Mouse (Mus musculus) embryonic facial prominence, embryonic 14.5 days (tissue): ENCODE measurements around the gene Spout1. TPM values are rescaled to one million over a fixed set of nuclear protein-coding genes. Genes with fewer than 3 reads are reported as not detected.

ENCODE experiments used
- ATAC-seq: fragments of 200-750 bp; cut with Nextera tagmentation; 2 replicates; pipeline ENCODE4 v1.8.0; 2017; ENCODE audit warnings: low read depth, moderate number of reproducible peaks, moderate TSS enrichment
- DNase-seq: peaks from one replicate; pipeline ENCODE4 v3.0.0-alpha.2; 2015; ENCODE audit warnings: low spot score
- H3K27ac ChIP-seq: fragments of 300-500 bp; sonication (generic); replicated peaks from 2 replicates; pipeline ENCODE4 v1.5.1; 2014; ENCODE audit warnings: low read depth, mild to moderate bottlenecking, low read length, moderate library complexity
- H3K27me3 ChIP-seq: fragments of 300-500 bp; sonication (generic); replicated peaks from 2 replicates; pipeline ENCODE4 v1.6.1; 2014; ENCODE audit warnings: low read length; ENCODE audit not compliant: control insufficient read depth, insufficient read depth
- H3K36me3 ChIP-seq: fragments of 300-500 bp; sonication (generic); 2 replicates; pipeline ENCODE4 v1.6.1; 2014; ENCODE audit warnings: low read length, mixed read lengths; ENCODE audit not compliant: control insufficient read depth, insufficient read depth
- H3K4me1 ChIP-seq: fragments of 300-500 bp; sonication (generic); 2 replicates; pipeline ENCODE4 v1.6.1; 2014; ENCODE audit warnings: antibody characterized with exemption, low read length; ENCODE audit not compliant: control insufficient read depth, insufficient read depth
- H3K4me2 ChIP-seq: fragments of 300-500 bp; sonication (generic); 2 replicates; pipeline ENCODE4 v1.6.1; 2014; ENCODE audit warnings: low read depth, mild to moderate bottlenecking, low read length, moderate library complexity, mixed read lengths
- H3K4me3 ChIP-seq: fragments of 300-500 bp; sonication (generic); 2 replicates; pipeline ENCODE4 v1.5.1; 2014; ENCODE audit warnings: low read depth, mild to moderate bottlenecking, low read length
- H3K9ac ChIP-seq: fragments of 300-500 bp; sonication (generic); 2 replicates; pipeline ENCODE4 v1.6.1; 2014; ENCODE audit warnings: low read depth, mild to moderate bottlenecking, low read length, moderate library complexity, mixed read lengths
- H3K9me3 ChIP-seq: fragments of 300-500 bp; sonication (generic); 2 replicates; pipeline ENCODE4 v1.6.1; 2016; ENCODE audit warnings: low read length; ENCODE audit not compliant: control insufficient read depth
- WGBS: fragments of 180-500 bp; shearing (Covaris S2); extraction: QIAGEN DNeasy Blood & Tissue Kit; methylation state at CpG from one replicate; pipeline ENCODE4 v1.1.7; 2014; 5-methylcytosine and 5-hydroxymethylcytosine counted together
- polyA plus RNA-seq: library from polyadenylated mRNA; unstranded; fragments of >200 nt; fragmentation: Nextera tagmentation; extraction: Ambion mirVana; gene quantifications from 2 replicates; pipeline ENCODE4 v1.2.1, GENCODE M21; 2014

Spout1 gene
- 63.8 and 67.8 TPM in 2 replicates for polyA plus RNA-seq

GRCm38 (mm10) chr2:30177700-30178675 is at the start of gene Spout1:
Spout1 (minus strand) TSS chr2:30178459.
- H3K4me1 ChIP-seq = peaks cover 8% of the 10 kb centered on the region; the same call in 1 of the 2 replicates
- peak; percentile 99 for ATAC-seq
- peak; percentile 98 for DNase-seq
- H3K27me3 ChIP-seq = no peaks in the 10 kb centered on the region
- no peaks in the 10 kb centered on the region for H3K9me3 ChIP-seq
- H3K9ac ChIP-seq = peak within 1 kb of the TSS; percentile 80
- peaks cover 39% of the 10 kb centered on the region for H3K36me3 ChIP-seq
- H3K4me2 ChIP-seq = peak within 1 kb of the TSS; percentile 70
- no peak within 1 kb of the TSS for H3K27ac ChIP-seq
- WGBS = 2% methylated on average over 29 of the region's 54 CpGs
- H3K4me3 ChIP-seq = peak within 1 kb of the TSS; percentile 70

GRCm38 (mm10) chr2:30216293-30216692 is 38.0 kb upstream of the Spout1 start:
- Histone ChIP-seq H3K27me3 (no peaks in the 10 kb centered on the region), H3K36me3 (no peaks in the 10 kb centered on the region), H3K4me3 (no peak overlapping the region), H3K4me1 (no peaks in the 10 kb centered on the region), H3K27ac (no peak overlapping the region), H3K9me3 (no peaks in the 10 kb centered on the region), H3K9ac (no peak overlapping the region), H3K4me2 (no peak overlapping the region)
- no peak for ATAC-seq
- 98% methylated on average over 5 of the region's 5 CpGs for WGBS
- DNase-seq = no peak

- H3K27ac ChIP-seq = no peak overlapping the region
- H3K9me3 ChIP-seq = no peaks in the 10 kb centered on the region
- 75% methylated on average over 6 of the region's 6 CpGs for WGBS
- H3K9ac ChIP-seq = no peak overlapping the region
- no peaks in the 10 kb centered on the region for H3K36me3 ChIP-seq
- H3K4me1 ChIP-seq = no peaks in the 10 kb centered on the region
- H3K4me2 ChIP-seq = no peak overlapping the region
- ATAC-seq (no peak), DNase-seq (no peak)
- no peak overlapping the region for H3K4me3 ChIP-seq
- no peaks in the 10 kb centered on the region for H3K27me3 ChIP-seq
Measured at GRCm38 (mm10) chr2:30215493-30215892, 37.2 kb upstream of the Spout1 start.

DNA sequence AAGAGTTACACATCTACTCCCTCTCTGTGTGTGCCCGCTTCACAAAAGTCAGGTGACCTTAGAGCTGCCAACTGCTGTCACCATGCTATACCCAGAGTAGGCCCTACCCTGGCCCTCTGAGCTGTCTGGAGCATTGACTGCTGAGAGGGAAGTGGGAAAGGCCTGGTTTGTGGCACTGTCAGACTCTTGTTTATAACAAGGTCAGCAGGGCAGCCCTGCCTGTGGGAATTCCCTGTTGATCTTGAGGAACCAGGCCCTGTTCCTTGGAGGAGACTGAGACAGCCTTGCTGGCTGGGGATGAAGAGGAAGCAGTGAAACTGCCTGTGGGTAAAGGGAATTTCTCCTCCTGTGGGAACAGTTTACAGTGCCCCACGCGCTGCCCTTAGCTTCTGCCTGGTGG is 36.5 kb upstream of the Spout1 start:
- H3K27ac ChIP-seq = no peak overlapping the region
- no peak overlapping the region for H3K4me3 ChIP-seq
- no peaks in the 10 kb centered on the region for H3K9me3 ChIP-seq
- H3K9ac ChIP-seq = no peak overlapping the region
- H3K27me3 ChIP-seq = no peaks in the 10 kb centered on the region
- ATAC-seq (no peak), DNase-seq (no peak)
- WGBS = 74% methylated on average over 3 of the region's 3 CpGs
- H3K36me3 ChIP-seq = no peaks in the 10 kb centered on the region
- no peaks in the 10 kb centered on the region for H3K4me1 ChIP-seq
- H3K4me2 ChIP-seq = no peak overlapping the region

- H3K4me3 ChIP-seq = no peak overlapping the region
- WGBS = 80% methylated on average over 1 of the region's 1 CpGs
- H3K9me3 ChIP-seq = no peaks in the 10 kb centered on the region
- no peak overlapping the region for H3K9ac ChIP-seq
- H3K36me3 ChIP-seq = no peaks in the 10 kb centered on the region
- DNase-seq (no peak), ATAC-seq (no peak)
- H3K4me2 ChIP-seq = no peak overlapping the region
- H3K27me3 ChIP-seq = no peaks in the 10 kb centered on the region
- H3K27ac ChIP-seq = no peak overlapping the region
- no peaks in the 10 kb centered on the region for H3K4me1 ChIP-seq
Measured at GRCm38 (mm10) chr2:30212951-30213350, 34.7 kb upstream of the Spout1 start.

GRCm38 (mm10) chr2:30212169-30212545 is 33.9 kb upstream of the Spout1 start:
- Histone ChIP-seq H3K4me2 (no peak overlapping the region), H3K9ac (no peak overlapping the region), H3K4me1 (no peaks in the 10 kb centered on the region), H3K27ac (no peak overlapping the region), H3K4me3 (no peak overlapping the region), H3K27me3 (no peaks in the 10 kb centered on the region), H3K36me3 (no peaks in the 10 kb centered on the region), H3K9me3 (no peaks in the 10 kb centered on the region)
- DNase-seq (no peak), ATAC-seq (no peak)
- WGBS = 71% methylated on average over 4 of the region's 4 CpGs

DNA sequence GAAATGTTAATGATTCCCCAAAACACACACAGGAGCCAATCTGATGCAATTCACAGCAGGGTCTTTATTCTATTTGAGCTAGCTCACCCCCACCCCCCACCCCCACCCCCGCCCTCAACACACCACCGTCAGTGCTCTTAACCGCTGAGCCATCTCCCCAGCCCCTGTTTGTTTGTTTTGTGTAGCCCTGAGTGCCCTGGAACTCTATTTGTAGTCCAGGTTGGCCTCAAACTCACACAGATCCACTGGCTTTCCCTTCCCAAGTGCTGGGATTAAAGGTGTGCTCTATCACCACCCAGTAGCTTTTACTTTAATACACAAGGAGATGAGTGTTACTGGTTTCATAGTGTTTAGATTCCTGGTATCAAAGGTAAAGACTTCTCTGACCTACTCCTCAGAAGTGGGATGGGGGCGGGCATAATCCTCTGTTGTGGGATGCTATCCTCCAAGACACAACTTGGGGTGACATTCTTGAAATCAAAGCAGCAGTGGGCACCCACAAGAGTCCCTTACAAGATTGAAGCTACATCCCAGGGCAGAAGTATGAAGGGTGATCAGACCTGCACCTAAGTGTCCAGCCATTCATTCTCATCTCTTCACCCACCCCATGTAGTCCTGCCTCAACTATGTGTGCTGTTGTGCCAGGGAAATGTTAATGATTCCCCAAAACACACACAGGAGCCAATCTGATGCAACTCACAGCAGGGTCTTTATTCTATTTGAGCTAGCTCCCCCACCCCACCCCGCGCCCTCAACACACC is 33.3 kb upstream of the Spout1 start:
- ATAC-seq = no peak
- H3K27me3 ChIP-seq = no peaks in the 10 kb centered on the region
- no peak overlapping the region for H3K4me2 ChIP-seq
- H3K4me3 ChIP-seq = no peak overlapping the region
- H3K36me3 ChIP-seq = no peaks in the 10 kb centered on the region
- no peak for DNase-seq
- no peaks in the 10 kb centered on the region for H3K4me1 ChIP-seq
- WGBS = 70% methylated on average over 5 of the region's 6 CpGs
- no peak overlapping the region for H3K27ac ChIP-seq
- H3K9ac ChIP-seq = no peak overlapping the region
- no peaks in the 10 kb centered on the region for H3K9me3 ChIP-seq

DNA sequence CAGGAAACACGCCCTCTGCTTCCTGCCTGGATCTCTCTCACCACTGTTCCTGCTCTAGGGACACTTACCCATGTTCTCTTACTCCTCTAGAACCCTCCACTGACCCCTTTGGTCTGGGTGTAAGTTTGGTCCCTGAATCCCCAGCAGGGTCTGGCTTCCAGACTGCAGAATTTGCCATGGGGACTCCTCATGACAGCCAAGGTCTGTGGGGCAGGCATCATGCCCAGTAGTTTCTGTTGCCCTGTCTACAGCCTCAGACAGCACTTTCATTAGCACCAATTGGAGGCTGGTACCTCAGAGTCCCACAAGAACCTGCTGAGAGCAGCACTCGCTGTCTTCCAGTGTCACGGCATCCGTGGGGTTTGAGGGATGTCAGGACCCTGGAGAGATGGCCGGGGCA is 29.6 kb upstream of the Spout1 start:
- no peak overlapping the region for H3K9ac ChIP-seq
- H3K9me3 ChIP-seq = no peaks in the 10 kb centered on the region
- no peaks in the 10 kb centered on the region for H3K27me3 ChIP-seq
- ATAC-seq (no peak), DNase-seq (no peak)
- no peak overlapping the region for H3K27ac ChIP-seq
- H3K4me1 ChIP-seq = peaks cover 6% of the 10 kb centered on the region
- 74% methylated on average over 5 of the region's 5 CpGs for WGBS
- H3K36me3 ChIP-seq = no peaks in the 10 kb centered on the region
- H3K4me3 ChIP-seq = no peak overlapping the region
- no peak overlapping the region for H3K4me2 ChIP-seq
